Mouse (Mus musculus): ENCODE results near the gene Mfap1a.

Mfap1a gene

GRCm38 (mm10) chr2:121442259-121443067 lies 64.0 kb downstream of the Mfap1a start:
- peak; percentile 85 for DNase-seq (ENCODE audit: low read depth, low spot score)

All from CD4-positive helper T cell, adult 2 months (primary cell).